Mouse (Mus musculus) c-Kit-positive CD71-negative TER-119-negative erythroid progenitor cells, embryonic 14.5 days (primary cell): ENCODE results near the gene Prkch.

Source experiments
- DNase-seq: peaks from one replicate; pipeline ENCODE4 v3.0.0-alpha.2; 2013; ENCODE audit warnings: low read depth

Gene Prkch

DNA sequence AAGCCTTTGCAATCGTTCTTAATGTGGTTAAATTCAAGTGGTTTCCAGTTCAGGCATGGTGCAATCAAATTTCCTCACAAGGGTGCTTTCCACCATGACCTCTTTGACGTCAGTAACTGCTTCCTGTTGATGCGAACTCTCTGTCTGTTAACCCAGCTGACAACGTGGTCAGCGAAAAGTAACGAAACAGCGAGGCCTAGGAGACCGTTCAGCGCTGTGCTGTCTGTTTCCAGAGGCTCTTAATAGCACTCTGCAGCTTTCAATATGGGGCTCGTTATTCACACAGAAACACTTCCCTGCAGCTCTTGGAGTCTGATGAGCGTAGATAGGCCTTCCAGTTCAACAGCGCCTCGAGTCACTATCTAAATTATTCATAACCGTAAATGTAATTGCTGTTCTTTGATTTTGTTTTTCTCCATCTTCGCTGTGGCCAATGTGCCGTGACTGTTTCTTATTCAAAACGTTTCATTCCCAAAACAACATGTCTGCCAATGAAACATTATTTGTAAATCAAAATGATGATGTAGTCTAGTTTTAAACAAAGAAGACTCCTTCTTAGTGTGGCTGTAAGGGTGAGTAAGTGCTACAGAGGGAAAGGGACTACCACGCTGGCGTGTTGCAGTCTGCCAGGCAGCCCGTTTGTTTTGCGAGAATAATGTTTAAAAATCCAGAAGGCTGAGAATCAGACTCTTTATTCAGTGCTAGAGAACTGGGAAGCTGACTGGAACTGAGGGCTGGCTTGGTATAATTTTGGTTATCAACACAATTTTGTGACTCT is 131.5 kb downstream of the Prkch start:
- no peak for DNase-seq

DNA sequence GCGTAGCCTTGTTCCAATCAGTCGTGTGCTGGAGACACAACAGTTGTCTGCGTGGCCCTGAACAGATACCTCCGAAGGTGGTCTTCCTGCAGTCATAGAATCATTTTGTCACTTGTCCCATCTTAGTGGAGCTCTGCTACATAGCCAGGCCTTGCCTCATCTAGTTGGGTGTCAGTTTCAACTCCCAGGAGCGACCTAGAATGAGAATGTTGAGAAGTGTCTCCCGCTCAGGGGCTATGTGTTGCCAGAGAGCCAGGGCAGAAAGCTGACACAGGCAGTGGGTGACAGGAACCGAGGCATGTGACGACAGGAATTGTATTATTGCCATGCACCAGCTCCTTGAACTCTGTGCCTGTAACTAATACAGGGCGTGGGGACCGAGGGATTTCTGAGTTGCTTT is 133.4 kb downstream of the Prkch start:
- no peak for DNase-seq

DNA sequence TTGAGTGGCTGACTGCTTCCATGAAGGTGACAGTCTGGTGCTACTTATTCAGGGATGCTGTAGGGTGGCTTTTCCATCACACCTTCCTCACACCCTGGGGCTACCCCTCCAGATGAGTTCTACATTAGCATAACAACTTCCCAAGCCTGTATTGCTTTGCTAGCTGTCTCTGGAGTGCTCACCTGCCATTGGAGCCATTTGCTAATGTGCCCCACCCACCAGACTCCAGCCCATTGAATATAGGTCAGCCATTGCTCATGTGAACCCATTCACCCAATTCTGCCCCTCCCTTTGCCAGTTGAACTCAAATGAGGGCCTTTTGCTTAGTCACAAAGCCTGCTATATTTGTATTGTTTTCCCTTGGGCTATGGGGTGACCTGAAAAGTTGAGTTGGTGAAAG is 135.2 kb downstream of the Prkch start:
- DNase-seq = no peak

DNA sequence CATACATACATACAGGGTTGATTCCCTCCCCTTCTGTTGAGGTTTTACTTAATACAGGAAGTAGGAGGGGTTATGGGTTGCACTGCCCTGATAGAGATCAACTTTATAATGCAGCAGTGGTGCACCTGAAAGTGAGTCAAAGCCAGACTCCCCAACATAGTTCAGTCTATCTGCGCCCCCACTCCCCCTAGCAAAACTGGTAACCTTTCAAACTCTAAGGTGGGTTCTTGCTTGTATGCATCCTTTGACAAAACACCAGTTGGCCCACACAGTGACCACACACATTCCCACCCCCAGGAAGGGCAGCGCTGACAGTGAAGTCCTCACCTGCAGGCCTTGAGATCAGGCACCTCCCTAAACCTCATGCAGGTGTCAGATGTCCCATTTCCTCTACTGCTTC is 135.9 kb downstream of the Prkch start:
- no peak for DNase-seq

- DNase-seq = no peak
Measured at GRCm38 (mm10) chr12:73722060-73722459, 137.5 kb downstream of the Prkch start.

DNA sequence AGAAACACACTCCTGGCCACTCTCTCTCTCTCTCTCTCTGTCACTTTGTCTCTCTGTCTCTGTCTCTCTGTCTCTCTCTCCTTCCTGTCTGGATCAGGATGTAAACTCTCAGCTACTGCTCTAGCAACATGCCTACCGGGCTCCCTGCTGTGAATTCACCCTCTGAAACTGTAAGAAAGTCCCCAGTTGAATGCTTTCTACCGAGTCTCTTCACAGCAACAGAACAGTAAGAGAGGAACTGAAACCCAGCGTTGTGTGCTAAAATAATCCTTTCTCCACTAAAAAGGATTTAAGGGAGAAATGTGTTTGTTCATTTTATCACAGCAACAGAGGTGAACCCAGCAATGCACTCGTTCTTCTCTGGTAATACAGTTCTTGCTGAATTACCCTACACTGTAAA is 138.5 kb downstream of the Prkch start:
- DNase-seq = no peak

GRCm38 (mm10) chr12:73723887-73724286 is 139.3 kb downstream of the Prkch start:
- DNase-seq = no peak

- DNase-seq = no peak
Measured at GRCm38 (mm10) chr12:73725825-73726604, 141.4 kb downstream of the Prkch start.

- no peak for DNase-seq
Measured at GRCm38 (mm10) chr12:73727046-73727445, 142.4 kb downstream of the Prkch start.

DNA sequence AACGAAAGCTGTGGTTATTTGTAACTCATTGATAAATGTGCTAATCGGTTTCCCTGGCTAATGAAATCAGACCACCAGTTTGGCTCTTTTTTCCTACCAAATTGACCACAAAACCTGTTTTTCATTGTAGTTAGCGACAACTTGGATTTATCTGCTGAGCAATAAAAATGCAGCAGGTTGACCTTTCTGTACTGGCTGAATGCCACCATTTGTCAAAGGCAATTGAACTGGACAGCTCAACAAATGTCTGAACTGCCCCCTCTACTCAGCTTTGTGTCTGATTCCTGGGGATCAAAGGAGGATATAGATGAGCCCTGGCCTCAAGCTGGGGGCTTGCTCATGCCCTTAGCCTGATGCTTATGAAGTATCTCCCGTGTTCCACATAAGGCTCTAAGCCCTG is 146.0 kb downstream of the Prkch start:
- DNase-seq = no peak

DNA sequence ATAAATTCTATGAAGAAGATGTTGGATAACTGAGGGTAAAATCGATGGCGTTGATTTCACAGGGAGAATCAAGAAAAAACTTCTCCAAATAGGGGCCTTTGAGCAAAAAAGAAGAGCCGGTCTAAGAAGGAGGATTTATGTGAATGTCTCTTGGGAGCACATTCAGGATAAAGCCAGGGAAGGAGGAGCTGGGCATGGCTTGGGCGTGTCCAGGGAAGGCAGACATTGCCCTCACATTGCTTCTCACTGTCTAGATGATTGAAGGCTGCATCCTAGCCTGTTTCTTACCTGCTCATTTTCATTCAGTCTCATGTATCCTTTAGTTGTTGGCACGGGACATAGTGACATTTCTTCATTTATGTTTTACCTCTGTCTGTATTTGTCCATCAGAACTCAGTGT is 146.5 kb downstream of the Prkch start:
- no peak for DNase-seq

GRCm38 (mm10) chr12:73731848-73732540 is 147.4 kb downstream of the Prkch start:
- no peak for DNase-seq

GRCm38 (mm10) chr12:73732862-73733261 is 148.3 kb downstream of the Prkch start:
- no peak for DNase-seq

- no peak for DNase-seq
Measured at GRCm38 (mm10) chr12:73736931-73737330, 152.3 kb downstream of the Prkch start.

- no peak for DNase-seq
Measured at GRCm38 (mm10) chr12:73739611-73740219, 155.1 kb downstream of the Prkch start.

- DNase-seq = no peak
Measured at GRCm38 (mm10) chr12:73742577-73742976, 158.0 kb downstream of the Prkch start.

DNA sequence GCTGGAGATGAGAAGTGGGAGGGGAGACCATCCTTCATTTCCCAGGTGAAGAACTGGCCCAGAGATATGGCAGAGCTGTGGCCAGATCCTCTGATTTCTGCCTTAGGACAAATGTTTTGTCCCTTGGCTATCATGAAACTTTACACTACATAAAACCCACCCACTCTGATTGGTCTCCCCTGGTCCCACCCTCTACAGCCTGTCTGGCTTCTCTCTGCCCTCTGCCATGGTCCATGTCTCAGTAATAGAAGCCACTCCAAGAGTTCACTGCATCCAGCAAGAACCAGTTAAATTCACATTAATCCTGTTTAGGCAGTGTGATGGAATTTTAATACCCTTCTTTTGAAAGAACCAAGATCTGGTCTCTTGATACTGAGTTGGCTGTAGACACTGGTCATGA is 158.5 kb downstream of the Prkch start:
- DNase-seq = no peak

- DNase-seq = no peak
Measured at GRCm38 (mm10) chr12:73746072-73746471, 161.5 kb downstream of the Prkch start.

DNA sequence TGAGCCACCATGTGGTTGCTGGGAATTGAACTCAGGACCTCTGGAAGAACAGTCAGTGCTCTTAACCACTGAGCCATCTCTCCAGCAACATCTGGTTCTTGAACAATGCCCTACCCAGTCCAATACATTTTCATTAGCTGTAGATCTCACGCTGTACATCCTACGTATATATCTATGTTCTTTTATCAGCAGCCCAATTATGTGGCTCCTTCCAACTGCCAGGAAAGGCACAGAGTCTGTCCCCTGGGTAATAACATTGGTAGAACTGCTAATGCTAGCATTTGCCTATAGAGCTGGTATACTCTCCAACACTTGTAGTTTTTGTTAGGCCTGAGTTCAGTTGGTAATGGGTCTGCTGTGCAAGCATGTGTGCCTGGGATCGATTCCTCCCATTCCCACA is 163.8 kb downstream of the Prkch start:
- no peak for DNase-seq

GRCm38 (mm10) chr12:73754476-73755150 is 170.0 kb downstream of the Prkch start:
- no peak for DNase-seq

DNA sequence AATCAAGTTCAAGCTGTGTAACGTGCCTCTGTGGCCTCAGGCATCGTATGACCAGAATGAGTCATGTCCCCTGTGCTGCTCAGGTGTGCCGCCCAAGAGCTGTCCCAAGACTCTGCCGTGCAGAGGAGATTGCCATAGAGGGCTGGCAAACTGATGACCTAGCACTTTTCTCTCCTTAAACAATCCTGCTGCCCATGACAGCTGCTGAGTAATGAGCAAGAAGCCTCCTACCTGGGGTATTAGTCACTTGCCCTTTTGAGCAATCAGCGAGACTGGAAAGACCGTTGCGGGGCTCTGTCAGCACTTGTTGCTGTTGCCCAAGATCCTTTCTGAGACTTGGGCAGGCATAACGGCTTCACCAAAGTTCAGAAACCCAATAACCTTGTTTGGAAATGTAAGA is 171.1 kb downstream of the Prkch start:
- DNase-seq = peak; percentile 14

DNA sequence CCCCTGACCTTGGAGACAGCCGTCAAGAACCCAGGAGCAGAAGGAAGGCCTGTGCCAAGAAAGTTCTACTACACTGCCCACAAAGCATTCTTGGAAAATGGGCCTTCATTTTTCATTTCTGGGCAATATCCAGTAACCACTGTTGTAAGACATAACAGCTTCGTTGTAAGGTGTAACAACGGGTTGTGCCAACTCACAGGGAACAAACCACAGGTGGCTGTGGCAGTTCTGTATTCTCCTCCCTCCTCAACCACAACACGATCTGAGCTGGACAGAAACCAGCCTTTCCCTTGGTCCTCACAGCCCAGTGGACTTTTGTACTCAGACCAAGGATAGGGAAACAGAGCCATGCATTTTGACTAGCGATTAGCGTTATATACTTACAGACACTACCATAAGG is 171.9 kb downstream of the Prkch start:
- DNase-seq = no peak
